Mouse (Mus musculus): ENCODE measurements around the gene Ctnnd2.

The Ctnnd2 gene

GRCm38 (mm10) chr15:30550956-30551355 is 378.6 kb downstream of the Ctnnd2 start:
- no peak for DNase-seq

- no peak for DNase-seq
Observed at GRCm38 (mm10) chr15:30553910-30554406, 381.6 kb downstream of the Ctnnd2 start.

GRCm38 (mm10) chr15:30555787-30556186 is 383.4 kb downstream of the Ctnnd2 start:
- no peak for DNase-seq

GRCm38 (mm10) chr15:30562375-30562774 is 390.0 kb downstream of the Ctnnd2 start:
- no peak for DNase-seq

- DNase-seq = no peak
Observed at GRCm38 (mm10) chr15:30564594-30564993, 392.2 kb downstream of the Ctnnd2 start.

- DNase-seq = no peak
Observed at GRCm38 (mm10) chr15:30570254-30570800, 397.9 kb downstream of the Ctnnd2 start.

- no peak for DNase-seq
Observed at GRCm38 (mm10) chr15:30587446-30587845, 415.1 kb downstream of the Ctnnd2 start.

GRCm38 (mm10) chr15:30590865-30591264 is 418.5 kb downstream of the Ctnnd2 start:
- DNase-seq = no peak

- no peak for DNase-seq
Observed at GRCm38 (mm10) chr15:30595507-30595906, 423.1 kb downstream of the Ctnnd2 start.

GRCm38 (mm10) chr15:30610613-30611012 is 438.2 kb downstream of the Ctnnd2 start:
- no peak for DNase-seq

GRCm38 (mm10) chr15:30615451-30615850 is 443.1 kb downstream of the Ctnnd2 start:
- no peak for DNase-seq

- no peak for DNase-seq
Observed at GRCm38 (mm10) chr15:30616861-30617260, 444.5 kb downstream of the Ctnnd2 start.

- no peak for DNase-seq
Observed at GRCm38 (mm10) chr15:30617932-30618331, 445.5 kb downstream of the Ctnnd2 start.

- no peak for DNase-seq
Observed at GRCm38 (mm10) chr15:30628524-30628923, 456.1 kb downstream of the Ctnnd2 start.

GRCm38 (mm10) chr15:30632113-30632735 is 459.8 kb downstream of the Ctnnd2 start:
- DNase-seq = no peak

GRCm38 (mm10) chr15:30633917-30634316 is 461.5 kb downstream of the Ctnnd2 start:
- DNase-seq = no peak

- DNase-seq = no peak
Observed at GRCm38 (mm10) chr15:30634522-30634921, 462.1 kb downstream of the Ctnnd2 start.

GRCm38 (mm10) chr15:30640651-30641050 is 468.3 kb downstream of the Ctnnd2 start:
- DNase-seq = no peak

- no peak for DNase-seq
Observed at GRCm38 (mm10) chr15:30645688-30646087, 473.3 kb downstream of the Ctnnd2 start.

GRCm38 (mm10) chr15:30646501-30647431 is 474.4 kb downstream of the Ctnnd2 start:
- peak; percentile 47 for DNase-seq

GRCm38 (mm10) chr15:30647679-30648311 is 475.4 kb downstream of the Ctnnd2 start:
- DNase-seq = no peak

GRCm38 (mm10) chr15:30649964-30650363 is 477.6 kb downstream of the Ctnnd2 start:
- no peak for DNase-seq

GRCm38 (mm10) chr15:30655433-30655832 is 483.0 kb downstream of the Ctnnd2 start:
- no peak for DNase-seq
